Mouse (Mus musculus) heart, postnatal 14 days (tissue): ENCODE measurements around the gene Epas1. TPM values are rescaled to one million over a fixed set of nuclear protein-coding genes. Genes with fewer than 3 reads are reported as not detected.

Experiments used
- DNase-seq, 2 experiments: peaks; one replicate each; pipeline ENCODE4 v3.0.0; 2021 to 2022
- intact Hi-C: fragments of 180-260 bp; cut with DNase I; formaldehyde crosslinking; loops from one replicate; pipeline ENCODE4 v1.15.1; 2025
- total RNA-seq, 2 experiments: library from RNA; stranded (reverse); gene quantifications; 2 replicates each; pipeline ENCODE4 v1.2.3; 2021

Gene Epas1
- total RNA-seq, 2 experiments from 2014 or later, result 259 to 278 TPM

DNA sequence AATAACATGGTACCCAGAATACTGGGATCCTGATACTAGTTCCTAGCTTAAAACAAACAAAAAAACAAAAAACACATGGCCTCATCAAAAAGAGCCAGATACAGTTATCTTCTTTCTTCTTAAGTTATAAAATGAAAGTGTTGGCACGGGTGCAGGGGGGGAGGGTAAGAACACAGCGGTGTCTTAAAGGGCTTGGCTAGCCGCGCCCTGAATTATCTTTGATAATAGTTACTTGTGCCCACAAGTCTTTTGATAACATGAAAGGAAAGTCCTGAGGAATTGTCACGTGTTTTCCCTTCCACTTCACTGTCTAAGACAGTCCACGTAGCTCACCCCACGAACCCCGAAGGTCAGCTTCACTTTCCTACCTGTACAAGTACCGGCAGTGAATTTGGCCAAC is 123.4 kb downstream of the Epas1 start:
- intact Hi-C loops, result no loop called here
- no peak for DNase-seq

DNA sequence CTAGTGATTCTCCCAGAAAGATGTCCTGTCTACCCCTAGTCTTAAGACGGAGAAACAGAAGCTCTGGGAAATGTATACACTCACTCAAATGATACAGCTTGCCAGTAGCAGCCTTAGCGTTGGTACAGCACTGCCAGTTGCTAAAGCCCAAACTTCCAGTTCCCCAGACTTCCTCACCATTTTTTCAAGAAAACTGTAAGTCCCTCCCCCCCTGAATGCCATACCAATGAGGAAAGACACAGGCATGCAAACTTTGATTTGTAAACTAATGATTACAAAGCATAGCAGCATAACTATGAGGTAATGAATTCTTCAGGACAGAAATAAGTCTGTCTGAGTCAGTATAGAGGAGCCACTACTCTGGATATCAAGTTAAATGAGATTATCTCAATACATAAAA is 124.2 kb downstream of the Epas1 start:
- intact Hi-C loops, result no loop called here
- DNase-seq, result no peak

DNA sequence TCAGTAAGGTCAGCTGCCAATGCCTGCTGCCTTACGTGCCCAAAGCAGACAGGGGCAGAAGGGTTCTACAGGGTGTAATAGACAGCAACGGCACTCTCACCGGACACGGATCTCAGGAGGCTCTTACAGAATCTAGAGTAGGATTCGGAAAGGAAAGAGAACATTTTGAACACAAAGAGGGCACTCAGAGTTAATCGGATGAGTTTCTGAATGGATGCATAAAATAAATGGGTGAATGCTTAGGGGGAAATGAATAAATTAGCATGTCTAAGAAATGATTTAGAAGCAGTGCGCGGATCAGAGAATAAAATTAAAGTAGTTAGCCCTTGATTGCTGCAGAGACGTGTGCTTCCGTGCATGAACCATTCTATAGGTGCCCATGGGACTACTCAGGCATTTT is 126.6 kb downstream of the Epas1 start:
- intact Hi-C loops, result no loop called here
- DNase-seq, result no peak

DNA sequence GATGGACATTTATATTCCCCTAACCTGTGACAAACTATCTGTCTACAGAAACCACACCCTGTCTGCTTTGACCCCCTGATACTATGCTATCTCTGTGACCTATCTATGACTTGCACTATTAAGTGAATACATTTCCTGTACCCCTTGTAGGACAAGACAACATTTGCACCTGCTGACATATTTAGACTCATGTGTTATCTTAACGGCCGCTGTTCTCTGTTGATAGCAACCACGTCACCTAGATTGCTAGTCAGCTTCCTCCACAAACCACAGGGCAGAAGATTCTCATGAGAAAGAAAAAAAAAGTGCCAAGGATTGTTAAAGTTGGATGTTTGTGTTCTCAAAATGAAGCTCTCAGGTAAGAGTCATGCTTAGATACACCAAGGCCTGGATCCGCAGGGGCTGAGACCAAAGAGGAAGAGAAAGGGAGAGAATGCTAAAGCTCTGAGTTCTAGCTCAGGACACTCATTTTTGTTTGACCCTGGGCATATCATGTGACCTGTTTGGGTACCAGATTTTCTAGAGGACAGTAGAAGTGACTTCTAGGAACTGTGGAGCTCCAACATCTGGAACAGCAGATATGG is 127.1 kb downstream of the Epas1 start:
- no peak for DNase-seq
- intact Hi-C loops, result no loop called here

Other genes starting within 250 kb of the Epas1 start
- gene Gm10309, start 248.5 kb upstream of the Epas1 start, total RNA-seq, result not detected
- gene Tmem247, start 163.6 kb downstream of the Epas1 start, total RNA-seq, result not detected
- not detected for gene Atp6v1e2, start 194.2 kb downstream of the Epas1 start, total RNA-seq
- 100 to 1,000 TPM; 165 to 168 TPM for gene Rhoq, start 209.4 kb downstream of the Epas1 start, total RNA-seq